Mouse (Mus musculus): Measurements from ENCODE around the gene Tmcc1.
"Not testable (repeated sequence)": the region's sequence is repeated elsewhere in the genome, so short reads cannot be mapped to it uniquely, and the experiment has no call there.

Tmcc1 gene

GRCm38 (mm10) chr6:116193394-116194393, at the start of gene Tmcc1:
Tmcc1 (minus strand) TSS chr6:116193486.
- peak; percentile 99 for DNase-seq

DNA sequence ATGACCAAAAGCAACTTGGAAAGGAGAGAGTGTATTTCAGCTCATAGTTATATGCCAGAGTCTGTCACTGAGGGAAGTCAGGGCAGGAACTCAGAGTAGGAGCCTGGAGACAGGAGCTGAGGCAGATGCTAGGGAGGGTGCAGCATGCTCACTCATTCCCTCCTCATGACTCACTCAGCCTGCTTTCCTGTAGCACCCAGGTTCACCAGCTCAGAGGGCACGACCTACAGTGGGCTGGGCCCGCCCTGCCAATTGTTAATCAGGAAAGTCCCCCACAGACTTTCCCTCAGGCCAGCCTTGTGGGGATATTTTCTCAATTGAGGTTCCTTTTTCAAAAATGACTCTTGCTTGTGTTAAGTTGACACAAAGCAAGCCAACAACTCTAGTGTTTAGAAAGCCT, 47.1 kb upstream of the Tmcc1 start:
- no peak for DNase-seq

DNA sequence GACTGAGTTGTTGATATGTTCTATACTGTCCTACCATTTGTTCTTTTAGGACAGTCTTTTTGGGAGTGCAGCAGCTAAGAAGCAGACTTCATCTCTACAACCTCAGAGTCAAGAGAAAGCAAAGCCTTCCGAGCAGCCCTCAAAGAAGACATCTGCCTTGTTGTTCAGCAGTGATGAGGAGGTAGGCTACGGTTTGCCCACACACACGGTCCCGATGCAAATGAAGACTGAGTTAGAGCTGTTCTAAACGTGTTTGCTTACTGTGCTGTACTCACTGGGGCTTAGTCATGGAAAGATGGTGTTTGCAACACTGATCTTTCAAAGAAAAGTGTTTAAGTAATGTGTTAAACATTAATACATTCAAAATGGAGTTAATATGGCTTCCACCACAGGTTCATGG, 44.8 kb upstream of the Tmcc1 start:
- no peak for DNase-seq

GRCm38 (mm10) chr6:116235336-116235735, 42.0 kb upstream of the Tmcc1 start:
- DNase-seq = no peak

GRCm38 (mm10) chr6:116234821-116235220, 41.5 kb upstream of the Tmcc1 start:
- not testable (repeated sequence) for DNase-seq

DNA sequence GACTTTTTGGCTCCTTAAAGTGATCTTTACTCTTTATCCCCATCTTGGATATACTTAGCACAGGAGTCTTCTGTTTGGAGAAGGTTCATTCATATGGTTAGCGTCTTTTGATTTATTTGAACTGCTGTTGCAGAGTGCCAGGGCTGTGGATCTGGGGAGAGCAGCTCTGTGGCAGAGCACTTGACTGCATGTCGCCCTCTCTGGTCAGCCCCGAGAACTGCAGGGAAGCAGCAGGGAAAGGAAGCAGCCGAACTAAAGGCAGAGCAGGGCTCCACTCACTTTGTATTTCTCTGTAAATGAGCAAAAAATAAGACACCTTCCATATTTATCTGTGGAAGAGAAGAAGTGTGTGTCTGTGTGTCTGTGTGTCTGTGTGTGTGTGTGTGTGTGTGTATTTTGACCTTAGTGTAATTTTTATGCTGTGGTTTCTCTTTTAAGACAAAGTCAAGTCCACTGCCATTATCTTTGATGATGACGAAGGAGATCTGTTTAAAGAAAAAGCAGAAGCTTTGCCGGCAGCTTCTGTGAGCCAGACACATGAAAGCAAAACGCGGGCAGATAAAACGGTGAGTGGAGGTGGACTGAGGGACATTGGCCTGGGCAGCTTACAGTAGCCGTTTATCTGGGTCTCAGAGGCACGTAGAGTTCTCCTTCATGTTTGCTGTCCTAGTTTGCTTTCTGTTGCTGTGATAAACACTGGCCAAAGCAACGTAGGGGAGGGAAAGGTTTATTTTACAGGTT, 35.7 kb upstream of the Tmcc1 start:
- DNase-seq = peak; percentile 79

DNA sequence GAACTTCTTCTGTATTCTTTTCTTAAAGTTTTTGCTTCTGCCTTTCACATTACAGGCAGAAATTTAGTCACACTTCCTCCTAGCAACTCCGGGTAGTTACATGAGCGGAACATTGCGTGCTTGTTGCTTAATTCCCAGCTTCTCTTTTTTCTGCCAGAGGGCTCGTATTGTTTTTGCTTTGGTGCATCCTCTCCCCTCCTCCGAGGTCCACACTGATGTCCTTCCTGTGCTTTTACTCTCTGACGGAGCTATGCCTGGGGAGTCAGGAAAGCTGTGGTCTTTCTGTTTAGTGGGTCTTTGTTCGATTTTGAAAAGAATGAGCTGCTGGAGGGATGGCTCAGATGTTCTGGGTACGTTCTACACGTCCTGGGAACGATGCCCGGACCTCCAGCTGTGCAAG, 34.5 kb upstream of the Tmcc1 start:
- DNase-seq = no peak

DNA sequence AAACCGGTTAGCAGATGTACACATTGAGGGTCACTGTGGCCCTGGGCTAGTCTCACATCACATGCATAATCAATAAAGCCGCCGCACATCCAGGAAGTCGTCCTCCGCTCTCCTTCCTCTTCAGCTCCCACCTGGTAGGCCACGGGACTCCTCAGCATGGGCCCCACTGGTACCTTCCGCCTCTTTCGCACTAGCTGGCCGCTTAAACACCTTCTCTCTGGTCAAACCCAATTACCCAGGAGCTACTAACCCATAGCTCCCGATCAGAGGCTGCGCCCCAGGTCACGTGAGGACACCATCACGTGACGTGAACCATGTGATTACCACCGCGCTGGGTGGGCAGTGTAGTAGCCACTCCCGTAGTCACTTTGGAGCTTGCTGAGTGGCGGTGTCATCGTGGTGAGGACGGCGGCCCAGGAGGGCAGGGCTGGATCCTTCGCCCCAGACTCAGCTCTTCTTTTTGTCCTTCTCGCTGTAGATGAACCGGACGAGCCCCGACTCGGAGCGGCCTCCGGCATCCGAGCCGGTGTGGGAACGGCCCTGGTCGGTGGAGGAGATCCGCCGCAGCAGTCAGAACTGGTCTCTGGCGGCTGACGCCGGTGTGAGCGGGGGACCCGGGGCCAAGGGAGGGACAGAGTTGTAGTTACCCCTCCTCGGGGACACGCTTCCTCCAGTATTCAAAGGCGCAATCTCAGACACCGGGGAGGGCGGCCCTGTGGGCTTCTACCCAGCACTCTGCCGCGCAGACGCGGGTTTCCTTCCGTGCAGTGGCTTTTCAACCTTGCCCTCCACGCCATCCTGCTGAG, 14.6 kb upstream of the Tmcc1 start, which contains the start of gene Washc2:
TSS of gene Washc2 (plus strand) at position 310 of the 806 bp plus-strand sequence.
- DNase-seq = peak; percentile 96

GRCm38 (mm10) chr6:116199682-116200081, 6.4 kb upstream of the Tmcc1 start:
- no peak for DNase-seq

GRCm38 (mm10) chr6:116198173-116198572, 4.9 kb upstream of the Tmcc1 start:
- no peak for DNase-seq

DNA sequence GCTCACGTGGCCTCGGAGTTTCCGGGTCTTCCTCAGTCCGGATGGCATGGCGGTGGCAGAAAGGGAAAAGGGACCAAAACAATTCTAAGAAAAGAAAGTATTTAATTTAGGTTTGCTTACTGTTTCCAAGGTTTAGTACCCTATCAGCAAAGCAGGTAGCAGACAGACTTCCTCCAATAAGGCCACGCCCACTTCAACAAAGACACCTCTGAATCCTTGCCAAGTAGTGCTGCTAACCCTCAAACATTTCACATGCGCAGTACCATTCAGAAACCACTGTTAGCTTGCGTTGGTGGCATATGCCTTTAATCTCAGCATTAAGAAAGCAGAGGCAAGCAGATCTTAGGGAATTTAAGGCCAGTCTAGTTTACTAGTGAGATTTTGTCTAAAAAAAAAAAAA, 2.5 kb upstream of the Tmcc1 start:
- no peak for DNase-seq

- DNase-seq = no peak
Measured at GRCm38 (mm10) chr6:116192809-116193311, 426 bp downstream of the Tmcc1 start.

- no peak for DNase-seq
Measured at GRCm38 (mm10) chr6:116189417-116189816, 3.9 kb downstream of the Tmcc1 start.

DNA sequence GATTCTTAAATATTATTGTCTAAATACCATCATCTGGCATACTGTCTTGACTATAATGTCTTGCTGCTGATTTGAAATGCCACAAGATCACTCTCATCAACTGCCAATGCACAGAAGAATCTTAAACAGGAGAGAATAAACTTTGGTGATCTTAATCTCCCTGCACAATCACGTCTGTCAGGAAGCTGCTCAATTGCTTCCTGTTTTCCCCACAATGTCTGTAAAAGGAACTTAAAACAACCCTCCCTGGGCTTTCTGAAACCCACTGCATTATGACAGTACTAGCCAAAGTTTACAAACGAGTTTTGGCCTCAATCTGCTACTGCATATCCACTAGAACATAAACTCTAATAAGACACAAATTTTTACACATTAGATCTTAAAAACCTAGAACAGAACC, 6.8 kb downstream of the Tmcc1 start:
- no peak for DNase-seq

GRCm38 (mm10) chr6:116183509-116183908, 9.8 kb downstream of the Tmcc1 start:
- DNase-seq = no peak

DNA sequence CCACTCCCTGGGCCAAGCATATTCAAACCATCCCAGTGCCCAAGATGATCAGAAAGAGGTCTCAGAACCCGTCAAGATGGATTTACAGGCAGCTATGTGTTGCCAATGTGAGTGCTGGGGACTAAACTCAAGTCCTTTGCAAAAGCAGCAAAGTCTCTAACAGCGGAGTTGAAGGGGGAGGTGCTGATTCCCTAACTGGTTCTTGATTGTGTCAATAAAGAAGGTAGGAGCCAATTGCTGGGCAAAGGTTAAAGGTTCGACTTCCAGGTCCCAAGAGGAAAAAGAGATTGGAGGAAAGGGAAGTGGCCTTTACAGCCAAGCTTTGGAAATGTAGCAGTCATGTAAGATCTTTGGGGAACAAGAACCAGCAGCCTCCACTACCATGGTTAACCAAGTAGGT, 12.6 kb downstream of the Tmcc1 start:
- DNase-seq = no peak

DNA sequence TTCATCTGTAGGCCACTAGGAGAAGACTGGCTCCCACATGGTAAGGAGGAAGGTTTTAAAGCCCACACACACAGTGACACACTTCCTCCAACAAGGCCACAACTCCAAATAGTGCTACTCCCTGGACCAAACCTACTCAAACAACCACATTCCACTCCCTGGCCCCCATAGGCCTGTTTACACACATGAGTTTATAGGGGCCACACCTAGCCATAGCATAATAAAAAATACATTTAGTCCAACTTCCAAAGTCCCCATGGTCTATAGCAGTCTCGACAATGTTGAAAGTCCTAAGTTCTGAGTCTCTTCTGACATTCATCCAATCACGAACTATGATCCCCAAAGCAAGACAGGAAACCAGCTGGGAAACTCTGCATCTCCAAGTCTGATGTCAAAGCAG, 14.9 kb downstream of the Tmcc1 start:
- no peak for DNase-seq

GRCm38 (mm10) chr6:116173511-116174099, 19.7 kb downstream of the Tmcc1 start:
- not testable (repeated sequence) for DNase-seq

DNA sequence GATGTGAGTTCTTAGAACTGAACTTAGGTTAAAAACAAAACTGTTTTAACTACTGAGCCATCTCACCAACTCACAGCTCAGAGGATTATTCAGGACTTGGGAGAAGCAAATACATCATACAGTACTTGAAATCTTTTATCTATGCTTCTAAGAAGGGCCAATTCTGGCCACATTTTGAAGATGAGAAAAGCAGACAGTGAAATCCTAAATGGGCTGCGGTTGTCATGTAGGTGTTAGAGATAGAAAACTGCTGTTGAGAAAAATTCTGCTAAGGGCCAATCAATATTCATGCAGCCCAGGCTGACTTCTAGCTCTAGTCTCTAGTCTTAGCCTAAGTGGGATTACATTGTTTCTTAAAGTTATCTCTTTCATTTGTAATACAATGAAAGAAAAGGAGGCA, 26.9 kb downstream of the Tmcc1 start:
- no peak for DNase-seq

GRCm38 (mm10) chr6:116154854-116155624, 38.2 kb downstream of the Tmcc1 start:
- no peak for DNase-seq

- DNase-seq = no peak
Measured at GRCm38 (mm10) chr6:116147386-116147785, 45.9 kb downstream of the Tmcc1 start.
